Mouse (Mus musculus) ES-Bruce4 (cell line): Measurements from ENCODE around the gene Sec61a1.

ENCODE experiments used
- CTCF ChIP-seq: IDR thresholded peaks from one replicate; pipeline ENCODE4 v1.8.1; 2011; ENCODE audit warnings: low read depth, low read length
- POLR2A ChIP-seq: IDR thresholded peaks from one replicate; pipeline ENCODE4 v1.8.1; 2011; ENCODE audit warnings: low read length; ENCODE audit not compliant: insufficient read depth

DNA sequence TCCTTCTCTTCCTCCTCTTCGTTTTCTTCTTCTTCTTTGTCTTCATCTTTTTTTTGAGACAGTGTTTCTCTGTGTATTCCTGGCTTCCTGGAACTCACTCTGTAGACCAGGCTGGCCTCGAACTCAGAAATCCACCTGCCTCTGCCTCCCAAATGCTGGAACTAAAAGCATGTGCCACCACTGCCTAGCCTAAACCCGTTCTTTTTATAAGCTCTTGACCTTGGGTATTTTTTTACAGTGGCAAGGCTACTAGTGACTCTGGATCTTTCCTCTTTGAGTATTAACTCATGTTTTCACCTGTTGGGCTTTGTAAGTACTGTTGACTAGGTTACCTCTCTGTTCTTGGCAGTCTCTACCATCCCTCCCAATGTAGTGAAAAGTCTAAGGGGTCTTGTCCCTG, 4.3 kb upstream of the Sec61a1 start:
- no peak for TF ChIP-seq POLR2A
- no peak for TF ChIP-seq CTCF
